Mouse (Mus musculus): ENCODE measurements around the gene Arhgdib. TPM values are rescaled to one million over a fixed set of nuclear protein-coding genes. Genes with fewer than 3 reads are reported as not detected.

Arhgdib gene
- polyA plus RNA-seq (2015; fragmentation: Illumina TruSeq; extraction: RNeasy Lipid Tissue Mini Kit (QIAGEN cat#74804); ENCODE audit: low read depth, low replicate concordance) = 29.8 TPM

DNA sequence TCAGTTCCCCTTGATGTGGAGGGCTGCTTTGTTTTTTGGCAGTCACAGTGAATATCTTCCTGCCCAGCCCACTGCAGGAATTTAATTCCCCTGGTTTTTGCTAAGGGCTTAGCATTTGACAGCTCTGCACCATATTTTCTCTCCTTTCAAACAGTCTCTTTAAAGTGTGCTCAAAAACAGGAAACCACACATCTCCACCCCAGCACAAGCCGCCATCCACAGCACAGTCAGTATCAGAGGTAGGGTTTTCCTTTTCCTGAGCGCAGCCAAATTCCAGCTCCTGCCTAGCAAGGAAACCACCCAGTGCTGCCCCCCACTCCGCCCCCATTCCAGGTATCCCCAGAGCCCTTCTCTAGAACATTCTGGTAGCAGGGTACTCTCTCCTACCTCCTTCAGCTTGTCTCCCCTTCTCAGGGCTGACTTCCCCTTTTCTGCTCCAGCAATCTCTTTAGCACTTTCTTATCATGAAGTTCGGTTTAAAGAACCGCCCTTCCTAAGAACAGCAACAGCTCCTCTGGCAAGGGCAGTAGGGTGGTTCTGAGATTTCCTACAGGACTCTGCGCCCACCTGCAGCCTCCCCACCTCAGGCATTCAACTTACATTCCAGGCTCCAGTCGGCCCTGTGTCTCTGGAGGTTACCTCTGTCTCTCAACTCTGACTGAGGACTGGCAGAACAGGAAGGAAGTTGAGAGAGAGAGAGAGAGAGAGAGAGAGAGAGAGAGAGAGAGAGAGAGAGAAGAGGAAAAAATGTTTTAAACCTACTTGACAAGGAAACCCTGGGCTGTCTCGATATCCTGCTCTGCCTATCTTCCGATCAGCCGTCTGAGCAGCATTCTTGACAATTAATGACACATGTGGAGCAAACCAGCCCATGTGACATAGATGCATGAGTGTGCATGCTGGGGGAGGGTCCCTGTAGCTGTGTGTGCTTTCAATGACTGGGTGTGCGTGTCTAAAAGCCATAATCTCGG lies at the start of gene Arhgdib:
Arhgdib (minus strand) TSS at position 849 of the 971 bp plus-strand sequence.

DNA sequence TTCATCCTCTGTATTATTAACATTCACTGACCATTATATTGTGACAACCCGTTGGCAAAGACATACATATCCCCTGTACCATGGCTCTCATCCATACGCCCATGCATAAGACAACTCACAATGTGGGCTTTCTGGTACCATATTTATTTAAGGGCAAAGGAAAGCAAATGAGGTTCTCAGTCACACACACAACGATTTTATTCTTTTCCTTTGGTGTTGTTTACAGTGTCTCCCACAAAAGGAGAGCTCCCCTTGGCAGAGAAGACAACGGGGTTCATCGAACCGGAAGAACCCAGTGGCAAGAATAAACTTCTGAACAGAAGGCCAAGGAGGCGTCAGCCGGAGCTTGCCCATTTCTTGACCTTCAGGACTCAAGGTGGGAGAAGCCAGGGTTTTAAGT lies 18.2 kb downstream of the Arhgdib start, which contains the start of gene Pde6h:
Pde6h (plus strand) TSS at position 301 of the 400 bp plus-strand sequence.

DNA sequence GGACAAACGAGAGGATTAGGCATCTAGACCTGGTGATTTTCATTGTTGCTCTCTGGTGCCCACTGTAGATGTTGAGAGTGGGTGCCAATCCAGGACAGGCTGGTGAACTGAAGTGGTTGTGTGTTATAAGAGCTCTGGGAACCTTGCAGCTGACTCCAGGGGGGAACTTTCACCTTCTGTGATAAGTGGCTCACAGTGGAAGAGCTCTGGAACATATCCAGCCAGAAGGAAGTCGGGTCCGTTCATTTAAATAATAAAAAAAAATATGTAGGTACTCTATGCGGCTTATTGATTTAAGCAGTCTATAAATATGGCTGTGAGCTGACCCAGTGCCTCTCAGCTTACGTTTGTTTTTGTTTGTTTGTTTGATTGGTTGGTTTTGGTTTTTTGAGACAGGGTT lies 19.6 kb downstream of the Arhgdib start, which contains the start of gene Erp27:
Erp27 (minus strand) TSS at position 101 of the 400 bp plus-strand sequence.

DNA sequence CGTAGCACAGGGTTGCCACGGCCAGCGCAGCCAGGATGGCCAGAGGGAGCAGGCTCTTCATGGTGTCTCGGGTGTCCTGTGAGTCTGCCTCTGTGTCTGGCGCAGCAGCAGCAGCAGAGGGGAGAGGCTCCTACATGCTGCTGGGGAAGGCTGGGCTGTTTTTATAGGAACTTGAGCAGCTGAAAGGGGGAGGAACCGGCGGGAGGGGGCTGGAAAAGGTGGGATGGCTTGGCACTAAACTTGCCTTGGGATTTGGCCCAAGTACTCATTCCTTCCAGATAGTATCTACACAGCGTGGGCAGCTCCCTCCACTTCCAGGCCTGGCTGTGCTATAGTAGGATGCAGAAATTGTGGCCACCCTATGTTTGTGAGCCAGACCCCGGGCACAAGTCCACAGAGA lies 66.0 kb downstream of the Arhgdib start, which contains the start of gene Mgp:
Mgp (minus strand) TSS at position 154 of the 400 bp plus-strand sequence.

Other genes with a start within 250 kb of the Arhgdib start
- gene Gucy2c, start 160.1 kb downstream of the Arhgdib start, polyA plus RNA-seq (2015; fragmentation: Illumina TruSeq; extraction: RNeasy Lipid Tissue Mini Kit (QIAGEN cat#74804); ENCODE audit: low read depth, low replicate concordance) = 0.48 TPM
- gene Hist4h4, start 137.5 kb downstream of the Arhgdib start, polyA plus RNA-seq (2015; fragmentation: Illumina TruSeq; extraction: RNeasy Lipid Tissue Mini Kit (QIAGEN cat#74804); ENCODE audit: low read depth, low replicate concordance) = not detected
- 38.7 TPM for gene H2afj, start 133.7 kb downstream of the Arhgdib start, polyA plus RNA-seq (2015; fragmentation: Illumina TruSeq; extraction: RNeasy Lipid Tissue Mini Kit (QIAGEN cat#74804); ENCODE audit: low read depth, low replicate concordance)
- gene BC049715, start 114.3 kb downstream of the Arhgdib start, polyA plus RNA-seq (2015; fragmentation: Illumina TruSeq; extraction: RNeasy Lipid Tissue Mini Kit (QIAGEN cat#74804); ENCODE audit: low read depth, low replicate concordance) = 1.6 TPM
- 60.9 TPM for gene Wbp11, start 113.7 kb downstream of the Arhgdib start, polyA plus RNA-seq (2015; fragmentation: Illumina TruSeq; extraction: RNeasy Lipid Tissue Mini Kit (QIAGEN cat#74804); ENCODE audit: low read depth, low replicate concordance)
- 13.2 TPM for gene Smco3, start 106.4 kb downstream of the Arhgdib start, polyA plus RNA-seq (2015; fragmentation: Illumina TruSeq; extraction: RNeasy Lipid Tissue Mini Kit (QIAGEN cat#74804); ENCODE audit: low read depth, low replicate concordance)
- 0.18 TPM for gene Art4, start 84.2 kb downstream of the Arhgdib start, polyA plus RNA-seq (2015; fragmentation: Illumina TruSeq; extraction: RNeasy Lipid Tissue Mini Kit (QIAGEN cat#74804); ENCODE audit: low read depth, low replicate concordance)
- gene Mgp, start 66.1 kb downstream of the Arhgdib start, polyA plus RNA-seq (2015; fragmentation: Illumina TruSeq; extraction: RNeasy Lipid Tissue Mini Kit (QIAGEN cat#74804); ENCODE audit: low read depth, low replicate concordance) = 92.3 TPM
- gene Erp27, start 19.7 kb downstream of the Arhgdib start, polyA plus RNA-seq (2015; fragmentation: Illumina TruSeq; extraction: RNeasy Lipid Tissue Mini Kit (QIAGEN cat#74804); ENCODE audit: low read depth, low replicate concordance) = 0.54 TPM
- gene Pde6h, start 18.1 kb downstream of the Arhgdib start, polyA plus RNA-seq (2015; fragmentation: Illumina TruSeq; extraction: RNeasy Lipid Tissue Mini Kit (QIAGEN cat#74804); ENCODE audit: low read depth, low replicate concordance) = 2.7 TPM
- gene Rerg, start 228.6 kb upstream of the Arhgdib start, polyA plus RNA-seq (2015; fragmentation: Illumina TruSeq; extraction: RNeasy Lipid Tissue Mini Kit (QIAGEN cat#74804); ENCODE audit: low read depth, low replicate concordance) = 13.2 TPM

Measured in brain, adult 10 weeks (tissue).